Mouse (Mus musculus) brain, embryonic 14.5 days (tissue): Measurements from ENCODE around the gene Tm4sf5.

Experiments used
- CTCF ChIP-seq: fragments of 200-500 bp; IDR thresholded peaks from 2 replicates; pipeline ENCODE4 v1.5.1; 2012; ENCODE audit warnings: inconsistent platforms, mild to moderate bottlenecking, moderate library complexity, borderline replicate concordance; ENCODE audit not compliant: insufficient read depth, insufficient read length; ENCODE audit errors: extremely low read depth
- POLR2A ChIP-seq: fragments of 200-500 bp; IDR thresholded peaks from 2 replicates; pipeline ENCODE4 v1.6.1; 2012; ENCODE audit warnings: mild to moderate bottlenecking, inconsistent platforms, borderline replicate concordance; ENCODE audit not compliant: poor library complexity, insufficient read depth, insufficient read length, severe bottlenecking; ENCODE audit errors: extremely low read depth

GRCm38 (mm10) chr11:70458688-70459600 is 46.1 kb upstream of the Tm4sf5 start, which contains the start of gene Zmynd15:
- TF ChIP-seq CTCF (no peak), POLR2A (no peak)
